Mouse (Mus musculus) ZHBTc4 (cell line): Measurements from ENCODE around the gene Atg3.
A peak's percentile ranks its signal among the peaks of the same experiment; 100 is the strongest.

Experiments used
- DNase-seq: peaks from one replicate; pipeline ENCODE4 v3.0.0-alpha.2; 2011; ENCODE audit warnings: low read depth, low spot score

Atg3 gene

DNA sequence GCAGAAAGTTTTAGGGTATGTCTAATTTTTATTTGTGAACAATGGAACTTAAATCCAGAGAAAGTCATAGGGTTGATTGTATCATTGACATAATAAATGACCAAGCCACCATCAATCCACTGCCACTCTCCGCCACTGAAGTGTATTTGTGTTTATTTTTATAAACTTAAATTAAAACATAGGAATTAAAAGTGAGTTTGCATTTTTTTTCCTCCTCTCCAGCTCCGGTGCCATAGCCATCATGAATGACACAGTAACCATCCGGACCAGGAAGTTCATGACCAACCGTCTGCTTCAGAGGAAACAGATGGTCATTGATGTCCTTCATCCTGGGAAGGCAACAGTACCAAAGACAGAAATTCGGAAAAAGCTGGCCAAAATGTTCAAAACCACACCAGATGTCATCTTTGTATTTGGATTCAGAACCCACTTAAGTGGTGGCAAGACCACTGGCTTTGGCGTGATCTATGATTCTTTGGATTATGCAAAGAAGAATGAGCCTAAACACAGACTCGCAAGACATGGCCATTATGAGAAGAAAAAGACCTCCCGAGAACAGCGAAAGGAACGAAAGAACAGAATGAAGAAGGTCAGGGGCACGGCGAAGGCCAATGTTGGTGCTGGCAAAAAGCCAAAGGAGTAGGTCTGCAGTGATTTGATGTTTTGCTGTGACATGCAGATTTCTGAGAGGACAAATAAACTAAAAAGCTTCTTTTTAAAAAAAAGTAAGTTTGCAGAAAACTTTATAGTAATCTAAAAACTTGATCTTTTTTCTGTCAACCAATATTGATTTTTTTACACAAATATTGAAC, 46.5 kb downstream of the Atg3 start:
- no peak for DNase-seq

DNA sequence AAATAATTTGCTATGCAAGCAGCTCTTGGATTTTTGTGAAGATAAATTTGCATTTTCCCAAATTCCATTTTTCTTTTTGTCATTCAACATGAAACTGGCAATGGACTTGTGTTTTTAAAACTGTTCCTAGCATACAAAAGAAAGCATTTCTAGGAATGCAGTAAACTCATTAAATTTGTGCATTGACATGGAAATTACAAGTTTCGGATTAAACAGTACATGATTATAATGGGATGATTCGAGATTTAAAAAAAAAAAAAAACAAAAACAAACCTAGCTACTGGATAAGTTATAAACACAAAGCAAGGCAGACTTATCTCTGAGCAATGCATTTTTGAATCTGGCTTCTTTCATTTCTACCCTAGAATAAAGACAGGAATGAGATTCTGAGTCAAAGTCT, 63.4 kb downstream of the Atg3 start:
- DNase-seq, result no peak

DNA sequence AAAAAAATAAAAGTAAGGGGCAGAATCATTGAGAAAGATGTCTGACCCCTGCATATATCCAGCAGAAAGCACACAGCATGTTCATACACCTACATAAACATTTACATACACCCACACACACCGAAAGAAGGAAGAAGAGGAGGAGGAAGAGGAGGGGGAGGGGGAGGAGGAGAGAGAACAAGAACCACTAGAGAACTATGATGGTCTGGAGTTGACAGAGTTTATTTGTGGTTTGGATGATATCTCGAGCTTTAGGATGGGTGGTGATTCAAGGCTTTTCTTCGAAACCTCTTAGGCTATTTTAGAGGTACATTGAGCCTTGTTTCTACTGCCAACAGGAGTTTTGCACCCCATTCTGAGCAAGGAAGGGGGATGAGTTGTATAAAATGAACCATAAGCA, 64.2 kb downstream of the Atg3 start:
- no peak for DNase-seq

DNA sequence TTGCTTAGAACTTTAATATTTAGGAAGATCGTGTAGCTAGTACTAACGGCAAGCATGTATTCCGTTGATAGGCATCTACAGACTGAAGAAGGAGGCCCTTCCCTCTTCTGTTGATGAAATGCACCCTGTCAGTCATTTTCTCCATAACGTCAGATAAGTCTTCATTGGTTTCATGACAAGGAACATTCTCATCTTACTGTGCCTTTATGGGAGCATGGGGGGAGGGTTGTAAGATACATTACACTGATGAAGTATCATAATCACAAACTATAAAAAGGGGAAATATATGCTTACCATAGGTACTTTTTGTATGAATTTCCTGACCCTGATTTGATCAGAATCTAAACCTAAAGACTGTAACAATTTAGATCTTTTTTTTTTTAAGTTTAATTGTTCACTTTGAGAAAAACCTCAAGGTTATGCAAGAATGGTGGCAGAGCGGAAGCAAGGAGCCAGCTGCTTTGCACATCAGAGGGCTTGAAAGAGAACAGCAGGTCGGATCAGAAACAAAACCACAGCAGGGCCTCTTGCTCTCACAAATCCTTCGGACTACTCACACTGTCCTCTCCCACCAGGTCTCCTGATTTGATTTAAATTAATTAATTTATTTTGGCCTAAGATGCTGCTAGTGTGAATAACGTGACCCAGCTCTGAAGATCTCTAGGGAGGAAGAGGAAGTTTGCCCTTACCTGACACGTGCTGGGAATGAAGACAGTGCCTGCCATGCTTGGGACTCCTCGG, 65.2 kb downstream of the Atg3 start, which contains the start of gene Btla:
Gene Btla (plus strand): TSS at position 668 of the 741 bp plus-strand sequence.
- DNase-seq, result peak; percentile 40

GRCm38 (mm10) chr16:45224431-45225008, 65.9 kb downstream of the Atg3 start:
- no peak for DNase-seq

DNA sequence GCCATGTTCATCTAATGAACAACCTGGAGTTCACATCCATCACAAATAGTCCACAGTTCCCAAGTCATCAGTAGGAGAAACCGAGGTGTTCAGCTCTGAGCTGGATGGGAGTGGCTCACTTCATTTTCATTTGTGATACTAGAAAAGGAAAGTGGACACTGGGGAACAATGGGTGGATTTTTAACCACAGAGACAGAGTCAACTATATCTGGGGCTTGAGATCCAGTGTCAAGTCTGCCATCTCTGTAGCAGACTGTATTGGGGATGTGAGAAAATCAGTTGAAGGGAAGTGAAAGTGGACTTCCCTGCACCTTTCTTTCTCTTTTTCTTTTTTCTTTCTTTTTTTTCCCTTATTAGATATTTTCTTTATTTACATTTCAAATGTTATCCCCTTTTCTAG, 68.4 kb downstream of the Atg3 start:
- no peak for DNase-seq

- no peak for DNase-seq
Measured at GRCm38 (mm10) chr16:45231296-45231695, 72.7 kb downstream of the Atg3 start.

GRCm38 (mm10) chr16:45233007-45233406, 74.4 kb downstream of the Atg3 start:
- no peak for DNase-seq
